Mouse (Mus musculus) bone marrow, adult 2 months (tissue): Measurements from ENCODE around the gene Phxr2.

Source experiments
- CTCF ChIP-seq: fragments of 200-500 bp; IDR thresholded peaks from 2 replicates; pipeline ENCODE4 v1.5.1; 2011; ENCODE audit warnings: low read length, control low read depth; ENCODE audit not compliant: control insufficient read depth, insufficient read depth
- POLR2A ChIP-seq: fragments of 200-500 bp; IDR thresholded peaks from 2 replicates; pipeline ENCODE4 v1.6.1; 2011; ENCODE audit warnings: low read depth, mild to moderate bottlenecking, control low read depth, low read length, borderline replicate concordance; ENCODE audit not compliant: control insufficient read depth

DNA sequence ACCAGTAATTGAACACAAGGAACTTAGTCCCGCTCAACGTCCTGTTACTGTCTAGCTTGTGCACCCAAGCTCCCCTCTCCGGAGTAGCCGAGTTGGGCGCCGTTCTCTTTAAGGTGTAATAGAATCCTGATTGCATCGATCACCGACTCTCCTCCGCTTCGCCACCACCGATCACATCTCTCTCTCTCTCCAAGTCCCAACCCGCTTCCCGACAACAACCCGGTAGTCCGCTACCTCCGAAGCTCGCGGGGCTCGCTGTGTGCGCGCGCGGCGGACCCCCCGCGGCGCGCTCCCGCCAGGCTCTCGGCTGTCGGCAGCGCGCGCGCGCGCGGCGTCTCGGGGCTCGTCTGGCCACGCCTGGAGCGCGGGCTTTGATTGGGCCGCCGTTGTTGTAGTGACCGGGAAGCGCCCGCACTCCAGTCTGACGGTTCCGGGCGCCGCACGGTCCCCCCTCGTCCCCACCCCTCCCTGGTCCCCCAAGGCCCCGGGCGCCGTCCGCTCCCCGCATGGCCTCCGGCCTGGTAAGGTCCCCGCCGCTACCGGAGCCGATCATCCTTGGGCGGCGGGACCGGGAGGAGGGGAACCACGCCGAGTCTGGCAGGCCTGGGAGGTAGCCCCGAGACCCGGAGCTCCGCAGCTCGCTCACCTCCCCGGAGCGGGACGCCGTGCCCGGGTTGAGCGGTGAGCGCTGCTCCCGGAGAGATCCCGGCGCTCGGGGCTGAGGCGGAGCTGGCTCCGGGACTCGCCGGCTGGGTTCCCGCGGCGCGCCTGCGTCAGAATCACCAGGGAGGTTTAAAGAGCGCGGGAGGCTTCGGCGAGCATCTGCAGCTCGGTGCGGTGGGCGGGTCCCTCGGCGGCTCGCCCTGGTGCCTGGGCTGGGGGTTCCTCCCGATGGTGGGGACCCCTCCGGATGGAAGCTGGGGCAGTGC, 19.2 kb downstream of the Phxr2 start, which contains the start of gene Poc1b:
- TF ChIP-seq POLR2A (no peak), CTCF (no peak)
